Mouse (Mus musculus): ENCODE data around the gene Anpep. TPM values are rescaled to one million over a fixed set of nuclear protein-coding genes. Genes with fewer than 3 reads are reported as not detected.

Anpep gene
- polyA plus RNA-seq (2012; rRNA removed) (39.5 and 39.8 TPM in 2 replicates), polyA plus RNA-seq (2014; fragmentation: Nextera tagmentation; extraction: Ambion mirVana) (26.6 and 31.3 TPM in 2 replicates)

- DNase-seq (ENCODE audit: low spot score) = no peak
- Histone ChIP-seq H3K4me3 (replicated peaks; ENCODE audit: low read length) (no peak within 1 kb of the TSS), H3K9ac (ENCODE audit: low read depth, low read length, severe bottlenecking) (no peak within 1 kb of the TSS), H3K27ac (replicated peaks; ENCODE audit: low read depth, low read length) (no peak within 1 kb of the TSS), H3K36me3 (ENCODE audit: control insufficient read depth, insufficient read depth, low read length) (no peaks in the 10 kb centered on the region), H3K9me3 (ENCODE audit: control insufficient read depth, low read length) (no peaks in the 10 kb centered on the region), H3K4me2 (replicated peaks; ENCODE audit: low read depth, low read length, severe bottlenecking) (no peak within 1 kb of the TSS), H3K27me3 (ENCODE audit: control insufficient read depth, insufficient read depth, low read length) (no peaks in the 10 kb centered on the region), H3K4me1 (ENCODE audit: control insufficient read depth, insufficient read depth, low read length) (peaks cover 18% of the 10 kb centered on the region)
- no peak for TF ChIP-seq POLR2A (IDR thresholded peaks at IDR 0.05; ENCODE audit: borderline replicate concordance, extremely low read depth, insufficient read depth, insufficient read length)
- 77% methylated on average over 9 of the region's 9 CpGs for WGBS
- ATAC-seq (ENCODE audit: low FRiP score, low read depth) = no peak
Observed at GRCm38 (mm10) chr7:79860811-79861210, at the start of gene Anpep. Gene Anpep, minus strand, starts transcription at chr7:79861059.

- Histone ChIP-seq H3K36me3 (ENCODE audit: control insufficient read depth, insufficient read depth, low read length) (peaks cover 59% of the 10 kb centered on the region), H3K4me2 (replicated peaks; ENCODE audit: low read depth, low read length, severe bottlenecking) (no peak overlapping the region), H3K27me3 (ENCODE audit: control insufficient read depth, insufficient read depth, low read length) (no peaks in the 10 kb centered on the region), H3K9me3 (ENCODE audit: control insufficient read depth, low read length) (no peaks in the 10 kb centered on the region), H3K9ac (ENCODE audit: low read depth, low read length, severe bottlenecking) (no peak overlapping the region), H3K4me1 (ENCODE audit: control insufficient read depth, insufficient read depth, low read length) (no peaks in the 10 kb centered on the region), H3K4me3 (replicated peaks; ENCODE audit: low read length) (no peak overlapping the region), H3K27ac (replicated peaks; ENCODE audit: low read depth, low read length) (no peak overlapping the region)
- 68% methylated on average over 2 of the region's 2 CpGs for WGBS
- ATAC-seq (ENCODE audit: low FRiP score, low read depth) = no peak
- DNase-seq (ENCODE audit: low spot score) = no peak
- TF ChIP-seq POLR2A (IDR thresholded peaks at IDR 0.05; ENCODE audit: borderline replicate concordance, extremely low read depth, insufficient read depth, insufficient read length) = no peak
Observed at GRCm38 (mm10) chr7:79907356-79907755, 46.5 kb upstream of the Anpep start.

- no peaks in the 10 kb centered on the region for H3K27me3 ChIP-seq (ENCODE audit: control insufficient read depth, insufficient read depth, low read length)
- H3K36me3 ChIP-seq (ENCODE audit: control insufficient read depth, insufficient read depth, low read length) = peaks cover 63% of the 10 kb centered on the region
- 92% methylated on average over 3 of the region's 3 CpGs for WGBS
- no peaks in the 10 kb centered on the region for H3K9me3 ChIP-seq (ENCODE audit: control insufficient read depth, low read length)
- no peak for TF ChIP-seq POLR2A (IDR thresholded peaks at IDR 0.05; ENCODE audit: borderline replicate concordance, extremely low read depth, insufficient read depth, insufficient read length)
- H3K9ac ChIP-seq (ENCODE audit: low read depth, low read length, severe bottlenecking) = no peak overlapping the region
- no peak overlapping the region for H3K27ac ChIP-seq (replicated peaks; ENCODE audit: low read depth, low read length)
- H3K4me2 ChIP-seq (replicated peaks; ENCODE audit: low read depth, low read length, severe bottlenecking) = no peak overlapping the region
- no peaks in the 10 kb centered on the region for H3K4me1 ChIP-seq (ENCODE audit: control insufficient read depth, insufficient read depth, low read length)
- H3K4me3 ChIP-seq (replicated peaks; ENCODE audit: low read length) = no peak overlapping the region
- ATAC-seq (ENCODE audit: low FRiP score, low read depth) = no peak
- no peak for DNase-seq (ENCODE audit: low spot score)
Observed at GRCm38 (mm10) chr7:79906914-79907313, 46.1 kb upstream of the Anpep start.

GRCm38 (mm10) chr7:79905193-79905592 is 44.3 kb upstream of the Anpep start:
- H3K9ac ChIP-seq (ENCODE audit: low read depth, low read length, severe bottlenecking) = no peak overlapping the region
- H3K4me1 ChIP-seq (ENCODE audit: control insufficient read depth, insufficient read depth, low read length) = no peaks in the 10 kb centered on the region
- H3K27me3 ChIP-seq (ENCODE audit: control insufficient read depth, insufficient read depth, low read length) = no peaks in the 10 kb centered on the region
- peaks cover 76% of the 10 kb centered on the region for H3K36me3 ChIP-seq (ENCODE audit: control insufficient read depth, insufficient read depth, low read length)
- no peak overlapping the region for H3K4me2 ChIP-seq (replicated peaks; ENCODE audit: low read depth, low read length, severe bottlenecking)
- ATAC-seq (ENCODE audit: low FRiP score, low read depth) (no peak), DNase-seq (ENCODE audit: low spot score) (no peak)
- no peaks in the 10 kb centered on the region for H3K9me3 ChIP-seq (ENCODE audit: control insufficient read depth, low read length)
- WGBS = 92% methylated on average over 4 of the region's 4 CpGs
- TF ChIP-seq POLR2A (IDR thresholded peaks at IDR 0.05; ENCODE audit: borderline replicate concordance, extremely low read depth, insufficient read depth, insufficient read length) = no peak
- H3K27ac ChIP-seq (replicated peaks; ENCODE audit: low read depth, low read length) = no peak overlapping the region
- H3K4me3 ChIP-seq (replicated peaks; ENCODE audit: low read length) = no peak overlapping the region

GRCm38 (mm10) chr7:79903160-79903792 is 42.4 kb upstream of the Anpep start:
- no peaks in the 10 kb centered on the region for H3K4me1 ChIP-seq (ENCODE audit: control insufficient read depth, insufficient read depth, low read length)
- H3K9ac ChIP-seq (ENCODE audit: low read depth, low read length, severe bottlenecking) = no peak overlapping the region
- no peak for DNase-seq (ENCODE audit: low spot score)
- TF ChIP-seq POLR2A (IDR thresholded peaks at IDR 0.05; ENCODE audit: borderline replicate concordance, extremely low read depth, insufficient read depth, insufficient read length) = no peak
- no peak overlapping the region for H3K4me2 ChIP-seq (replicated peaks; ENCODE audit: low read depth, low read length, severe bottlenecking)
- H3K4me3 ChIP-seq (replicated peaks; ENCODE audit: low read length) = no peak overlapping the region
- H3K9me3 ChIP-seq (ENCODE audit: control insufficient read depth, low read length) = no peaks in the 10 kb centered on the region
- 76% methylated on average over 8 of the region's 8 CpGs for WGBS
- no peak overlapping the region for H3K27ac ChIP-seq (replicated peaks; ENCODE audit: low read depth, low read length)
- no peaks in the 10 kb centered on the region for H3K27me3 ChIP-seq (ENCODE audit: control insufficient read depth, insufficient read depth, low read length)
- peaks cover 73% of the 10 kb centered on the region for H3K36me3 ChIP-seq (ENCODE audit: control insufficient read depth, insufficient read depth, low read length)
- ATAC-seq (ENCODE audit: low FRiP score, low read depth) = no peak
